Mouse (Mus musculus) layer of hippocampus, adult 9-10 months (tissue): ENCODE measurements at regions not wholly inside any gene's neighbourhood (a gene's known extent, or its start where the extent isn't known, plus 50 kb on each side); places are given as distances from the start of the nearest gene placed in this dataset.

ENCODE experiments used
- DNase-seq: peaks from one replicate; pipeline ENCODE4 v3.0.0; 2022; ENCODE audit warnings: low spot score

DNA sequence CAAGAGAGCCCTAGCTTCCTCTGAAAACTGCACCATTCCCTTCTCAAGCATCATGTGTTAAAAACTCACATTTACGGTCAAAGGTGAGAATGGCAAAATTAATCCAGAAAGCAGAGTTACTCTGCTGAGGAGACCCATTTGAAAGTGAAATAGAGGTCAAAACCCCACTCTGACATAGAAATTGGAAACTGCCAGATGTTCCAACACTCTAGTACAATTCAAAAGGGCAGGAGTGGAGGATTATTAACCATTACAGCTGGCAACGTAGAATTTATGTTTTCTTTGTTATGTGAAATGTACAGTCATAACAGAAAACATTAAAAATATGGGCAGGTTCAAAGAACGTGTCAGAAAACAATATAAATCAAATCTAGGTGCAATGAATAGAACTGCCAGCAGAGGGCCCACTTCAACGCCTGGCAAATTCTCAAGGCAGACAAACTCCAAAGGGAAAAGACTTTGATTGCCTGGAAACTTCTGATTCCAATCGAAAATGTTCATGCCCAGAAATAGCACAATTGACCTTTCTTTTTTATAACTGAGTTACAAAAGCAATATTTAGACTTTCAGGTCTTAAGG, 54.2 kb upstream of the Rfpl4b start:
- peak; percentile 55 for DNase-seq

- DNase-seq = no peak
These were observed 57.7 kb upstream of the Rfpl4b start for GRCm38 (mm10) chr10:38879271-38879670.

DNA sequence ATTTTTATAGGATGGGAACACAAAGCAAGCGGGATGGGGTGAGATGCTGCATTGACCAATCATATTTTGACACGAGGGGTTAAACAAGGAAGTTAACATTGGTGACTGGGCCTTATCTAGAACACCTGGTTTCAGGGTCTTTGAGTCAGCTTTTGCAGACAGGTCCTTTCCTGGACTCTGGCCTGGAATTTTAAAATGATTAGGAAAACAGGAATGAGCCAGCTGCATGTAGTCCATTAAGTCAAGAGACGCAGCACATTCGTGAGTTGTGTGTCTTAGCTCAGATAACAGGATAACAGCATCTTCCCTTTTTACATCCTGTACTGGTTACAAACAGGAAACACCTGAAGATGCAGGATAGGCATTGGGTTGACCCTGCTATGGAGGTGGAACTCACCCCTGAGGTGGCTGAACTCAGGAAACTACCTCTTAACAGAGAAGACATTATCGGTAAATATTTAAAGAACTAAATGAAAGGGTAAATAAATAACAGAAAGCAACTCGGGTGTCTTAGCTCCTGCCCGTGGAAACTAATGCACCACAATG, 59.1 kb upstream of the Rfpl4b start:
- no peak for DNase-seq

GRCm38 (mm10) chr10:38882154-38882553, 60.6 kb upstream of the Rfpl4b start:
- DNase-seq = no peak

- no peak for DNase-seq
These were observed 62.4 kb upstream of the Rfpl4b start for GRCm38 (mm10) chr10:38883816-38884599.

DNA sequence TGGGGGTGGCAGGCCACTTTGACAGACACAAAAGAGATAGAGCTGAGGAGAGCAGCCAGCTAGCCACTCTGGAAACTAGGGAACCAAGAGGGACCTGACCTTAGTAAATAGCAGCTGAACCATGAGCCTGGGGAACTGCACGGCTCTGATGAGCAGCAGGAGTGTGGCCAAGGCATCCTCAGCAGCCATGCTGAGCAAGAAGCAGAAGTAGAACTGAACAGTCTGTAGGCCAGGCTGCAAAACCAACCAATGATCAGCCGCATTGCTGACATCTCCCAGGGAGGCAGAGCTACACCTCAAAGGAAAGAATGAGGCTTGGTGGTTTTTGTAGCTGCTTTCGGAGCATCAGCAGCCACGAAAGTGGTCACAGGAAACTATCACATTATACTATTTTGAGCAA, 63.1 kb upstream of the Rfpl4b start:
- DNase-seq = no peak

DNA sequence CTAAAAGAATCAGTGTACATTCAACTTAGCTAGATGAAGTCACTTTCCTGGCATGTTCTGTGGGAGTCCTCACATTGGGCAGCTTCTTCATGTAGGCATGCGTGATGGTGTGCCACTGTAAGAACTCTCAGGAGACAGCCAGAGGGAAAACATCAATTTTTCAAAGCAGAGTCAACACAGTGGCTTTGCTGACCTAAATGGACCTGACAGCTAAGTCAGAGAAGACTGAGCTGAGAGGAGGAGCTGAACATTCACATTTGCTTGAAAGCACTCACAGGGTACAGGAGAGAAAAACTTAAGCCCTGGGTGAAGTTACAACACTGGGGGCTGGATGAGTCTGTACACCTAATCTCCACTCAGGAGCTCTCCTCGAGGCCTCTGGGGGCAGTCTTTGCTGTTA, 64.9 kb upstream of the Rfpl4b start:
- no peak for DNase-seq

- no peak for DNase-seq
These were observed 66.3 kb upstream of the Rfpl4b start for GRCm38 (mm10) chr10:38887896-38888295.

DNA sequence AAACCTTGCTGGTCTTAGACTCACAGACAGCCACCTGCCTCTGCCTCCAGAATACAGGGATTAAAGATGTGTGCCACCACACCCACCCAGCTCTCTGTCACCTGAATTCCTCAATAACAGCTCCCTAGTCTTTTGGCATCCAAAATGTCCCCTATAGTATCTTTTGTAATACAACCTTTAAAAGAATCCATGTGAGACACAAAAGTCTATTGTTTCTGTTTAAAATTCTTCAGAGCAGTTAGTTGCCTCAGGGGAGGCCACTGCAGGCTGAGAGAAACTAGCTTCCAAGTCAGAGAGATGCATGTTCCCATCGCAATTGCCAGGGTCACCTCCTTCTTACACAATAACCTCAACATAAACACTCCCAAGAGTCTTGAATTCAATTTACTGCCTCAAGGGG, 70.6 kb upstream of the Lama4 start:
- no peak for DNase-seq

GRCm38 (mm10) chr10:38895656-38896055, 69.7 kb upstream of the Lama4 start:
- DNase-seq = no peak

DNA sequence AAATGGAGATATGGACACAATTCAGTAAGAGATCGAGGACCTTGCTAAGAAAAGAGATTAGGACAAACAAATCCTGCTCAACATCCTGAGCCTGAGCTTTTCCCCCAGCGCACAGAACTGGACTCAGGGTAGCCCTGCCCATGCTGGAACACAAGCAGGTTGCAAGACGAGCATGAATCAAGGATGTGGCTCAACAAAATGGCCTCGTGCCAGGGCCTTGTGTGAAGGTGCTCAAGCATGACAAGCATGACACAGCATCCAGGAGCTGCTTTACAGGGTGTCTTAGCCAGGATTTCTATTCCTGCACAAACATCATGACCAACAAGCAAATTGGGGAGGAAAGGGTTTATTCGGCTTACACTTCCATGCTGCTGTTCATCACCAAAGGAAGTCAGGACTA, 67.7 kb upstream of the Lama4 start:
- DNase-seq = no peak

DNA sequence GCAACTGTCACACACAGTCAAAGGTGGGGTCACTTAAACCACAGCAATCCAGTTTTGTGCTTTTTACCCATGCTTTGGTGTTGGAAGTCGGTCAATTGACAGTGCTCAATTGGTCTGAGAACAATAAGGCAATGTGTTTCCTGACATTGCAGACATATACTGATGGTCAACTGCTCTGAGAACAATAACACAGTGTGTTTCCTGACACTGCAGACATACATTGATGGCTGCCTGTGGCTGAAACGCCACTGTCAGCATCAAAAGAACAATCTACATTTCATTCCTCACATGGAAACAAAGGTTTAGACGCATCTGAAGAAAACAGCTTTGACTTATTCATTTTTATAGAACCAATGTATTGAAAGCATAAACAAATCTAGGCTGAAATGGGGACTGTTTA, 59.2 kb upstream of the Lama4 start:
- no peak for DNase-seq

DNA sequence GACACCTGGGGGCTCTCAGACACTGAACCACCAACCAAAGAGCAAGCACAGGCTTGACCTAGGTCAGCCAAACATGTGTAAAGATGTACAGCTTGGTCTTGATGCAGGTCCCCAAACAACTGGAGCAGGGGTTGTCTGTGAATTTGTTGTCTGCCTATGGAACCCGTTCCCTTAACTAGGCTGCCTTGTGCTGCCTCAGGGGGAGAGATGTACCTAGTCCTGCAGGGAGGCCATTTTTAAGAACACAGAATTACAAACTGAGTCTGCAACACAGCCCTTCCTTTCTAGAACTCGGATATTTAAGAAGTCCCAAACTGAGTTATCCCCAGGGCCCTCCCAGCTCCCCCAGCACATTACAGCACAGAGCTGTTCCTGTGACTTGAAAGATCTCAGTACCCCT, 57.5 kb upstream of the Lama4 start:
- DNase-seq = no peak

- peak; percentile 22 for DNase-seq
These were observed 57.0 kb upstream of the Lama4 start for GRCm38 (mm10) chr10:38908277-38908676.

DNA sequence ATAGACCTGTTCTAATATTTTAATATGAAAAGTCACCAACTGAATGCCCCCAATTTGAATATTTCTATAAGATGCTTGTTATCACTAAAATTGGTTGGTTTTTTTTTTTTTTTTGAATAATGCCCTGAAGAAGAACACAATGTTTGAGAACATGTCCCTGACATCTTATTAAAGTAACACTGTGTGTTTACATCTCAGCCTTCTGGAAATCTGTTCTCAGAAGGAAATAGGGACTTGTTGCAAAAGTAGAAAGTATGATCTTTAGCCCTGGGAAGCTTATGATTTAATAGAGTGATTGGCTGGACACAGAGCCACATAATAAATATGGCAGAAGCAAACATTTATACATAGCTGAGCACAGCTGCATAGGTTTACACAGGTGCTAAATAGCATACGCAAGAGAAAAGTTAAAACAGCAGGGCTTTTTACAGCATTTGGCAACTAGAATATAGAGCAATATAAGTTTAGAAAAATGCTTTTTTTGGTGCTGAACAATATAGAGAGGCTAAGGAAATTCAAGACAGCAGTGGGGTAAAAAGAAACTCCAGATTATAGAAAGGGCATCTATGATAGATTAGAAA, 56.1 kb upstream of the Lama4 start:
- DNase-seq = no peak

- no peak for DNase-seq
These were observed 55.5 kb upstream of the Lama4 start for GRCm38 (mm10) chr10:38909843-38910242.

- no peak for DNase-seq
These were observed 52.3 kb upstream of the Lama4 start for GRCm38 (mm10) chr10:38913013-38913412.
